Mouse (Mus musculus): Measurements from ENCODE around the gene Pnpla1.

DNA sequence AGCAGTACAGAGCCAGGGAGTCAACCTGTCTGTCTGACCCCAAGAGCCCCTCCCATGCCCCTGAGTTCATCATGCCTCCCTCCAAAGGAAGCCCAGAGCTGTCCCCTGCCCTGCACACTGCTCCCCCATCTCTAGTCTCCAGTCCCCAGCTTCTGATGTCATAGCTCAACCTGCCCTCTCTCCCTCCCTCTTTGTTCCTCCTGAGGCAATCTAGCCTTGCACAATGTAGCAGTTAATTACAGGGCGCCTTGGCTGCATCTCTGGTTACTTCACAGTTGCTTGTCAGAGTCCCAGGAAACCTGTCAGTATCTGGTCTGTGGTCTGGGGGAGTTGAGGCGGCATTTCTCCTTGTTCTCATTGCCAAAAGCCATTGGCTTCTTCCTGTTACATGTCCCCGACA lies 2.2 kb upstream of the Pnpla1 start:
- TF ChIP-seq CTCF (IDR thresholded peaks at IDR 0.05; ENCODE audit: low read depth, low read length) (no peak), EP300 (IDR thresholded peaks at IDR 0.05; ENCODE audit: insufficient read depth, low read depth, low read length) (no peak), POLR2A (IDR thresholded peaks at IDR 0.05; ENCODE audit: insufficient read depth, low read length) (no peak)

Data from ES-Bruce4 (cell line).